Mouse (Mus musculus): ENCODE measurements around the gene Nxn. TPM values are rescaled to one million over a fixed set of nuclear protein-coding genes. Genes with fewer than 3 reads are reported as not detected.

The Nxn gene
- polyA plus RNA-seq, 1 experiment from 2014 or later = 77.6 TPM

DNA sequence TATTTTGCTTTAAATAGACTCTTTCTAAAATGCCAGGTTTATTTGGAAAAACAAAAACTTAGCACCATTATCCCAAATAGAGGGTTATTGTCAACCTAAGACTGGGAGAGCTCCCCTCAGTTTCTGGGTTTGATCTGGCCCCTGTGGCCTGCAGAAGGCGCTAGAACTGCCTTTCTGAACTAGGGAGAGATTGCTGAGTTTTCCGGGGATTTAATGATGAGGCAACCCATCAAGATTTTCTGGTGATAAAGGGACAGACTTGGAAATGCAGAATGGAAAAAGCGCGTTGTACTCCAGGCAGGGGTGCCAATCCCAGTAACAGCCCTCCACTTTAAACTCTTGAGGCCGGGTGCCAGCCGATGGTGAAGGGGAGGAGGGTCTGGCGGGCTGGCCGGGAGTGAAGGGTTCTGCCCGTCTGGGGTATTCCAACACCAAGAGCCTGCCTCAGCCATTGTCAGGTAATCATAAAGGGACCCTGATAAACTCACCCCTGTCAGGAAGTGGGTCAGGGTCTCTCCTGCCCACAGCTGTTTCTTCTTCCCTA lies 100.4 kb downstream of the Nxn start:
- ATAC-seq (ENCODE audit: insufficient number of reproducible peaks, insufficient read depth, low FRiP score, low TSS enrichment, low read depth) = no peak
- WGBS = 61% methylated on average over 9 of the region's 9 CpGs
- H3K4me1 ChIP-seq = peaks cover 93% of the 10 kb centered on the region
- no peaks in the 10 kb centered on the region for H3K9me3 ChIP-seq
- no peaks in the 10 kb centered on the region for H3K27me3 ChIP-seq
- no peak overlapping the region for H3K4me2 ChIP-seq
- no peak overlapping the region for H3K4me3 ChIP-seq
- no peaks in the 10 kb centered on the region for H3K36me3 ChIP-seq
- H3K27ac ChIP-seq = peak overlapping the region; percentile 44; the same call in 1 of the 2 replicates
- no peak overlapping the region for H3K9ac ChIP-seq

DNA sequence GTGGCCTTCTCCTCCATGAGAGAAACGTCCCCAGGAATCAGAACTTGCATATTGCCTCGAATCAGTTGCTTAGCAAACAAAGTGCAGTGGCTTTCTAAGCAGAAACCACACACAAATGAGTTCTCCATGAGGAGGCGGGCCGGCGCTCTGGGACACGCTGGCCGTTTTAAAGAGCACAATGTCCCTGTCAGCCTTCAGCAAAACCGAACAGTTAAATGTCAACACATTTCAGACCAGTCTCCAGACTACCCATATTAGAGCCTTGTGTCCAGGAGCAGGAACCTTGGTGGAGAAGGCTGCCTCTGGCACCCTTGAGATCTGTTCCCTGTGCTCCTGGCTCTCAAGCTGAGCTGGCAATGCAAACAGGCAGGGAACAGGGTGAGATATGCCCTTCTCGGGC lies 101.7 kb downstream of the Nxn start:
- Histone ChIP-seq H3K27me3 (no peaks in the 10 kb centered on the region), H3K9me3 (no peaks in the 10 kb centered on the region), H3K4me1 (peaks cover 97% of the 10 kb centered on the region), H3K4me2 (no peak overlapping the region), H3K27ac (peak overlapping the region; percentile 66), H3K4me3 (no peak overlapping the region), H3K36me3 (no peaks in the 10 kb centered on the region), H3K9ac (no peak overlapping the region)
- 48% methylated on average over 9 of the region's 9 CpGs for WGBS
- ATAC-seq (ENCODE audit: insufficient number of reproducible peaks, insufficient read depth, low FRiP score, low TSS enrichment, low read depth) = no peak

DNA sequence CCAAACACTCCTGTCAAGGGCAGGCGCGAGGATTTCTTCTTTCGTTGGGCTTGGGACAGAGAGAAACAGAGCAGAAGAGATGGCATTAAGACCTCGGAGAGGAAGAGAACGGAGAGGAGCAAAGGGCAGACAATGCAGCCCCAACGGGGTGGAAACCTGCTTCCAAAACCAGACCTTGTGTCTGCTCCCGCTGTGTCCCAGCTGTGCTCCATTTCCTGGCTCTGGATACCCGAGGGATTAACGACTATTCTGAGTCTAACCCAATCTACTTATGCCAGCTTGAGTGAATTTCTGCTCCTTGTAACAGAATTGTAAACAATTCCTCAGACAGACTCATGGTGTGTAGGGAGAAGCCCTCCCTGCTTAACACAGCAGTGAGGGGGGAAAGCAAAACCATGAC lies 104.1 kb downstream of the Nxn start:
- H3K27me3 ChIP-seq = no peaks in the 10 kb centered on the region
- no peak overlapping the region for H3K9ac ChIP-seq
- H3K9me3 ChIP-seq = no peaks in the 10 kb centered on the region
- H3K4me1 ChIP-seq = peaks cover 97% of the 10 kb centered on the region
- H3K36me3 ChIP-seq = no peaks in the 10 kb centered on the region
- ATAC-seq (ENCODE audit: insufficient number of reproducible peaks, insufficient read depth, low FRiP score, low TSS enrichment, low read depth) = no peak
- H3K4me3 ChIP-seq = no peak overlapping the region
- WGBS = 7% methylated on average over 9 of the region's 9 CpGs
- peak overlapping the region; percentile 91 for H3K27ac ChIP-seq
- H3K4me2 ChIP-seq = peak overlapping the region; percentile 39

DNA sequence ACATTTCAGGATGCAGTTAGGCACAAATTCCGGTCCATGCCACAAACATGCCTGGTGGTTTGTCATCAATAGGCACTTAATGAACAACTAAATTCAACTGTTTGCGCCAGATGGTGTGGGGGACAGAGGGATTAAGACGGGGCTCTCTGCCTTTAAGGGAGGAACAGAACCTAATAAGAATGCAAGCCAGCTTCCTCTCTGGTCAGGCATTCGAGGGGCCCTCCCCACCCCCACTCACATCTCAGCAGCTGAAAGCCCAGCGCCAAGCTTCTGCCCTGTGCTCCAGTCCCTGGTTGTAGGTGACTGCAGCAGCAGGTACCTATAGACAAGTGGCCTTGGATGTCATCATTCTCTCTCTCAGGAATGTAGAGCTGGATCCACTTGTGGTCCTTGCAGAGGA lies 104.9 kb downstream of the Nxn start:
- peak overlapping the region; percentile 91 for H3K27ac ChIP-seq
- no peaks in the 10 kb centered on the region for H3K27me3 ChIP-seq
- H3K9ac ChIP-seq = no peak overlapping the region
- no peaks in the 10 kb centered on the region for H3K36me3 ChIP-seq
- H3K4me3 ChIP-seq = no peak overlapping the region
- no peak for ATAC-seq (ENCODE audit: insufficient number of reproducible peaks, insufficient read depth, low FRiP score, low TSS enrichment, low read depth)
- H3K4me1 ChIP-seq = peaks cover 98% of the 10 kb centered on the region
- H3K4me2 ChIP-seq = no peak overlapping the region
- WGBS = 45% methylated on average over 5 of the region's 5 CpGs
- H3K9me3 ChIP-seq = no peaks in the 10 kb centered on the region

DNA sequence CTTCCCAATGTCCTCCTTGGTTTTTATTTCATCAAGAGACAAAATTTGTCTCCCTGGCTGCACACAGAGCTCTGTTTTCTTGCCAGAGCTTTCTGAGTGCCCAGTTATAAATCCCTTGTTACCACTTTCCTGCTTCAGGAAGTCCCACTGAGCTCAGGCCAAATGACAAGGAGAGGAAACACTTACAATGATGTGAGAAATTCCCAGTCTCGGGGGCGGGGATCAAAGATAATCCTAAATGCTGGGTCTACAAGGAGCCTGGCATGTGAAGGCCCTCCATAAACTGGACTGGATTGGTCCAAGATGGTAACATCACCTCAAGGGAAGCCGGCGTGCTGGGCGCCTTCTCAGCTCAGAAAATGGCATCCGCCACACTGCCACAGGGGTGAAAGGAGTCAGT lies 106.1 kb downstream of the Nxn start:
- Histone ChIP-seq H3K36me3 (no peaks in the 10 kb centered on the region), H3K9me3 (no peaks in the 10 kb centered on the region), H3K27ac (peak overlapping the region; percentile 91), H3K27me3 (no peaks in the 10 kb centered on the region), H3K4me2 (peak overlapping the region; percentile 41), H3K9ac (0 out of 2 replicates have a peak overlapping the region, but pooled peaks have one; percentile 32), H3K4me3 (no peak overlapping the region), H3K4me1 (peaks cover 95% of the 10 kb centered on the region)
- WGBS = 44% methylated on average over 6 of the region's 6 CpGs
- no peak for ATAC-seq (ENCODE audit: insufficient number of reproducible peaks, insufficient read depth, low FRiP score, low TSS enrichment, low read depth)

DNA sequence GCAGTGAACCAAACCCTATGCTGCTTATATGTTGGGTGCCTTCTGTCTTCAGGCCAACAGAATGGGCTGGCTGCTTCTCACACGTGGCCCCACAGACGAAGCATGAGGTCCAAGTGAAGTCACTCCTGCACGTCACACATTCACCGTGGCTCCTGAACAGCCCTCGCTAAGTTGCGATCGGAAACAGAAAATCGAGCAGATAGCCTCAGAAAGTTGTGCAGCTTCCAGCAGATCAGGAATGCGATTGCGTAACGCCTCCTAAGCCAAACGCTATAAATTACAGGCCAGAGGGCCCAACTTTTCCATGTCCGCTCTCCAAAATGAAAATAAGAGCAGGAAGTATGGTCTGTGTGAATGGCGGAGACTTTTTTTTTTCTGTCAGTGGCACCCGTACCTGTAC lies 106.5 kb downstream of the Nxn start:
- H3K4me2 ChIP-seq = peak overlapping the region; percentile 41
- no peak for ATAC-seq (ENCODE audit: insufficient number of reproducible peaks, insufficient read depth, low FRiP score, low TSS enrichment, low read depth)

DNA sequence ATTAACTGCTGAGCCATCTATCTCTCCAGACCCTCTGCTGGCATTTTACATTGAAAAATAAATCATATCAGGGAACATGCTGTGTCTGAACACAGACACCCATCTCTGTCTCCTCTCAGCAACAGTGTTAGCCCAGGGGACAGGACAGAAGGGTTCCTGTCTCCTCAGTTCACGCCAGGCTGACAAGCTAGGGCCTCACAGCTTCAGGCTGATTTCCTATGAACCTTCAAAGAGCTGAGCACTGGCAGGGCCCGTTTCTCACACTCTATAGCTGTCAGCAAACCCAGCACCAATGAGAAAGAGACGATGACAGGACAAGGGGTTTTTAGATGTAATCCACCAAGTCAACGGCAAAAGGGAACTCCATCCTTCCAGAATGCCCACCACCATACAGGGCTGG lies 107.0 kb downstream of the Nxn start:
- H3K9ac ChIP-seq = 0 out of 2 replicates have a peak overlapping the region, but pooled peaks have one; percentile 1
- H3K4me2 ChIP-seq = peak overlapping the region; percentile 41
- H3K9me3 ChIP-seq = no peaks in the 10 kb centered on the region
- H3K36me3 ChIP-seq = no peaks in the 10 kb centered on the region
- no peaks in the 10 kb centered on the region for H3K27me3 ChIP-seq
- no peak for ATAC-seq (ENCODE audit: insufficient number of reproducible peaks, insufficient read depth, low FRiP score, low TSS enrichment, low read depth)
- WGBS = 70% methylated on average over 4 of the region's 4 CpGs
- H3K4me1 ChIP-seq = peaks cover 95% of the 10 kb centered on the region
- peak overlapping the region; percentile 91 for H3K27ac ChIP-seq
- no peak overlapping the region for H3K4me3 ChIP-seq

More for the DNA sequence above, 106.5 kb downstream of the Nxn start:
- Histone ChIP-seq H3K27ac (peak overlapping the region; percentile 91), H3K9ac (0 out of 2 replicates have a peak overlapping the region, but pooled peaks have one; percentile 32), H3K9me3 (no peaks in the 10 kb centered on the region), H3K27me3 (no peaks in the 10 kb centered on the region), H3K4me3 (no peak overlapping the region), H3K36me3 (no peaks in the 10 kb centered on the region), H3K4me1 (peaks cover 95% of the 10 kb centered on the region)
- 48% methylated on average over 15 of the region's 15 CpGs for WGBS

DNA sequence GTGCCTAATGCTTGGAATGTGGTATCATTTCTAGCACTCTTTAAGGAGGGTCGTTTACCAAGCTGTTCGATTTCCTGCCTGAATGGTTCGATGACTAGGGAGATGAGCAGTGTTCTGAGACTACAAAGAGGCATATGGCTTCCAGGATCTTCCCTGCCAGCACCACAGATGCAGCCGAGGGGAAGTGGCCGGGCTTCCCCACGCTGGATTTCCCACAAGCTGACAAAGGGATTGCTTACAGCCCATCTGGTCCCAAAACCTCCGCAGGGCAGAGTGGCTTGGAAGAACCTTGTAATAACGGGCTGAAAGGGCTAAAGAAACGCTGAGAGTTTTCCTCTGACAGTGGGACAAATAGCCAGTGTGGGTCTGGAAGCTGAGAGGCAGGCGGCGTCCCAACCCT lies 108.6 kb downstream of the Nxn start:
- Histone ChIP-seq H3K9me3 (no peaks in the 10 kb centered on the region), H3K27me3 (no peaks in the 10 kb centered on the region), H3K36me3 (no peaks in the 10 kb centered on the region), H3K9ac (peak overlapping the region; percentile 44; the same call in 1 of the 2 replicates), H3K4me3 (no peak overlapping the region), H3K4me2 (peak overlapping the region; percentile 14; the same call in 1 of the 2 replicates), H3K27ac (peak overlapping the region; percentile 78), H3K4me1 (peaks cover 95% of the 10 kb centered on the region)
- 21% methylated on average over 11 of the region's 11 CpGs for WGBS
- ATAC-seq (ENCODE audit: insufficient number of reproducible peaks, insufficient read depth, low FRiP score, low TSS enrichment, low read depth) = no peak

DNA sequence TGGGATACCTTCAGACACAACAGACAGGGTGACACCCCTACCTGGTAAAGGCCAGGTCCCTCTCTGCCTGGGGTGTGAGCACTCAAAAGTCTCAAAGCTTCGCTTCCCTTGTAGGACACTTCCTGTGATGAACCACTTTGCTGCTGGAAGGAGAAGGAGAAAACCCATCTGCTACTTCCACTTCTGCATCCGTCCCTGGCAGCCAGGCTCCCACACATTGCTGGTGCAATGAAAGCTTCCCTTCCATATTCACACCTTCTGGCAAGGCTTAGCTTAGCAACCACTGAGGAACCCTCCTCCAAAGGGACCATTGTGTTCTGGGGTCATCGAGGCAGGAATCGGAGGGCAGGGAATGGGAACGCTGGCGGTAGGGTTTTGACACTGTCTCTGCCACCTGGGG lies 110.3 kb downstream of the Nxn start:
- H3K36me3 ChIP-seq = no peaks in the 10 kb centered on the region
- ATAC-seq (ENCODE audit: insufficient number of reproducible peaks, insufficient read depth, low FRiP score, low TSS enrichment, low read depth) = no peak
- H3K9ac ChIP-seq = no peak overlapping the region
- 80% methylated on average over 6 of the region's 6 CpGs for WGBS
- no peak overlapping the region for H3K4me3 ChIP-seq
- H3K9me3 ChIP-seq = no peaks in the 10 kb centered on the region
- peak overlapping the region; percentile 33; the same call in 1 of the 2 replicates for H3K27ac ChIP-seq
- no peaks in the 10 kb centered on the region for H3K27me3 ChIP-seq
- H3K4me1 ChIP-seq = peaks cover 85% of the 10 kb centered on the region
- no peak overlapping the region for H3K4me2 ChIP-seq

DNA sequence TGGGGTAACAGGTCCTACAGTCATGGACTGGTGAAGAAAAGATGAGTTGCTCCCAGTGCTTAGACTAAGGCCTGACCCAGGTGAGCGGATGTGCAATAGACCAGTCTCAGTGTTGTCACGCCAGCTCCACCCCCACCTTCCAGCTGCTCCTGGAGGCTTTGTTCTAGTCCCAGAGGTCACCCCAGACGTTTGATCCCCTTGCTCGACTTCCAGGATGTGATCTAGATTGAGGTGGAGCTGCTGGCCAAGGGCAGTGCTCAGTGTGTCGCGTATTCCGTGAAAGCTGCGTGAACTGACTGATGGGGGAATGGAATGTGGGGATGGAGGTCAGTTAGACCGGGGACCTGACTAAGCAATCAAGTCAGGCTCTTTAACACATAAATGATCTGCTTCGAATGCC lies 111.6 kb downstream of the Nxn start:
- 47% methylated on average over 10 of the region's 10 CpGs for WGBS
- H3K27ac ChIP-seq = peak overlapping the region; percentile 52; the same call in 1 of the 2 replicates
- no peak overlapping the region for H3K4me3 ChIP-seq
- H3K4me1 ChIP-seq = peaks cover 72% of the 10 kb centered on the region
- H3K36me3 ChIP-seq = no peaks in the 10 kb centered on the region
- H3K9ac ChIP-seq = 0 out of 2 replicates have a peak overlapping the region, but pooled peaks have one; percentile 27
- no peaks in the 10 kb centered on the region for H3K9me3 ChIP-seq
- H3K4me2 ChIP-seq = no peak overlapping the region
- no peak for ATAC-seq (ENCODE audit: insufficient number of reproducible peaks, insufficient read depth, low FRiP score, low TSS enrichment, low read depth)
- H3K27me3 ChIP-seq = no peaks in the 10 kb centered on the region

DNA sequence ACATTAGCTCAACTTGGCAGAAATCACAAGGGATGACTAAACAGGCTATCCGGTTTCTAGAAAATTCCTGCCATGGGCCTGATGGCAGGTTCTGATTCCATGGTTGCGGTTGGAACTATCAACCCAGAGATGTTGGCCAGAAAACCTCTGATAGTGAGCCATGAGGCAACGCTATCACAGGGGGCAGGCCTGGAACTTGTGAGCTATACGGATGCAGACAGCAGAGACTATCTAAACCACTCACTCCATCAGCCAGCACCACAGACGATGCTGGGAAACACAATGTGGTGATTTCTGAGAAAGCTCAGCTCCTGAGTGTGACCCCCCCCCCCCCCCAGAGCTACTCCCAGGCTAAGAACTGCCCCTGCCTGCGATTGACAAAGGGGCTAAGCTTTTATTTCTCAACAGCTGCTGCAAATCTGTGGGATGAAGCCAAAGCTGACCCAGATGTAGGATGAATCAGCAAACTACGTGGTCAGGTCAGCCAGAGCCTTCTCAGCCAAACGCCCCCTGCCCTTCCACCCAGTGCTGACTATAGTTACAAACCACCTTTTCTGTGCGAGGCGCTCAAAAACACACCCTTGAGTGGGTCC lies 112.3 kb downstream of the Nxn start:
- Histone ChIP-seq H3K9ac (0 out of 2 replicates have a peak overlapping the region, but pooled peaks have one; percentile 27), H3K9me3 (no peaks in the 10 kb centered on the region), H3K4me2 (no peak overlapping the region), H3K36me3 (no peaks in the 10 kb centered on the region), H3K27ac (peak overlapping the region; percentile 52; the same call in 1 of the 2 replicates), H3K4me3 (no peak overlapping the region), H3K4me1 (peaks cover 65% of the 10 kb centered on the region), H3K27me3 (no peaks in the 10 kb centered on the region)
- 34% methylated on average over 10 of the region's 10 CpGs for WGBS
- ATAC-seq (ENCODE audit: insufficient number of reproducible peaks, insufficient read depth, low FRiP score, low TSS enrichment, low read depth) = no peak

DNA sequence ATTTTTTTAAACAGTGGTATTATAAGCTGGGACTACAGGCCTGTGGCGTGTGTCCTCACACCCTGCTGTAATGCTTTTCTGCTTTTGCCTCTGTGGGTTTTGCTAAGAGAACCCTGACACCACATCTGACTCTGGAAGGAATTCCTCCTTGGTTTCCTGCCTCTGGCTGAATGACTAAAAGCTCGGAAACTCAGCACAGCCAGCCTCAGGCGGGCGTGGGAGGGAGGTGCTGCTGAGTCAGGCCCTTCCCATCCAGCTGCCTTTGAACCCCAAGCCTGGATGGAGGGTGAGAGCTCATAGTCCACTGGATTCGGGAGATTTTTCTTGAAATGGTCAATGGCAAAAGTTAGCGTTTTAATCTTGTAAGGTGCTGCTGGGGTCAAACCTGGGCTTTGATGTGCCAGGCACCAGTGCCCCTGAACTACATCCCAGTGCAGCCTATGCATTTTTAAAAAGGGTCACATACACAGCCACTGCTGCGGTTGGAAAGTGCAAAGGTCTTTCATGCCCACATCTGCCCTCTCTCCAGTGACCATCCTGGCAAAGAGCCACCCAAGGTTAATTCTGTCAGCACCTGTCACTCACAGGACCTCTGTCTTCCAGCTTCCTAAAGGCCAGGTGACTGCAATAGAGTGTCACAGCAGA lies 113.4 kb downstream of the Nxn start:
- Histone ChIP-seq H3K36me3 (no peaks in the 10 kb centered on the region), H3K4me1 (peaks cover 56% of the 10 kb centered on the region), H3K27ac (peak overlapping the region; percentile 52)

More for the DNA sequence above, 113.4 kb downstream of the Nxn start:
- no peak overlapping the region for H3K4me3 ChIP-seq
- 40% methylated on average over 7 of the region's 7 CpGs for WGBS
- no peak overlapping the region for H3K9ac ChIP-seq
- H3K9me3 ChIP-seq = no peaks in the 10 kb centered on the region
- H3K4me2 ChIP-seq = no peak overlapping the region
- ATAC-seq (ENCODE audit: insufficient number of reproducible peaks, insufficient read depth, low FRiP score, low TSS enrichment, low read depth) = no peak
- no peaks in the 10 kb centered on the region for H3K27me3 ChIP-seq

All from embryonic facial prominence, embryonic 13.5 days (tissue).